ENCODE assay signal across 21 mouse cellular contexts in genomic region chr6:114780583-114780982, GRCm38 (mm10).
DNase-seq lines count a peak whose midpoint lies in the region; ATAC-seq and TF ChIP-seq lines count a peak whose summit lies in the region.
"Had no signal": no experiment of that assay in that cellular context is flagged by ENCODE, and none has a peak within 500 bp of the region (broad histone marks: within the 10 kb centered on the region; RNA-seq: fewer than 3 reads in every experiment).

No protein-coding gene starts in this region.

- no peak overlapping the region for H3K9ac ChIP-seq in limb, embryonic 13.5 days
- H3K9ac ChIP-seq: embryonic facial prominence, embryonic 13.5 days; forebrain, embryonic 12.5 days; forebrain, embryonic 15.5 days; hindbrain, embryonic 12.5 days; hindbrain, embryonic 15.5 days had no signal

- no peak overlapping the region for H3K4me3 ChIP-seq in gastrocnemius, adult 2 months
- no peak overlapping the region for H3K4me3 ChIP-seq in embryonic facial prominence, embryonic 10.5 days
- H3K4me3 ChIP-seq in limb, embryonic 13.5 days = no peak overlapping the region
- H3K4me3 ChIP-seq: embryonic facial prominence, embryonic 13.5 days; erythroblast, embryonic 14.5 days; forebrain, embryonic 12.5 days; forebrain, embryonic 15.5 days; hindbrain, embryonic 12.5 days; hindbrain, embryonic 15.5 days had no signal

- ATAC-seq in limb, embryonic 13.5 days (ENCODE audit: low FRiP score, low read depth) = no peak
- ATAC-seq: forebrain, embryonic 15.5 days; Patski had no signal

- no peak overlapping the region for H3K4me2 ChIP-seq in limb, embryonic 13.5 days (replicated peaks)
- H3K4me2 ChIP-seq: embryonic facial prominence, embryonic 13.5 days; forebrain, embryonic 12.5 days; forebrain, embryonic 15.5 days; heart, embryonic 11.5 days; hindbrain, embryonic 12.5 days; hindbrain, embryonic 15.5 days had no signal

- no peak for DNase-seq in gastrocnemius, adult 2 months
- no peak for DNase-seq in gastrocnemius, postnatal 4 days (ENCODE audit: low spot score in 2 of 2)
- DNase-seq in embryonic facial prominence, embryonic 10.5 days (ENCODE audit: low spot score) = no peak
- no peak for DNase-seq in urinary bladder, postnatal 25 days (ENCODE audit: low spot score)
- no peak for DNase-seq in urinary bladder, postnatal 4 days (ENCODE audit: low spot score in 2 of 2)
- DNase-seq: adrenal gland, adult 2 months; adrenal gland, postnatal 14 days; cerebellum, adult 18-20 months; cerebellum, adult 9-10 months; cerebellum, postnatal 14 days; heart, adult 11 months had no signal

- H3K36me3 ChIP-seq in embryonic facial prominence, embryonic 10.5 days (replicated peaks) = no peaks in the 10 kb centered on the region
- H3K36me3 ChIP-seq in limb, embryonic 13.5 days = no peaks in the 10 kb centered on the region
- H3K36me3 ChIP-seq: embryonic facial prominence, embryonic 13.5 days; forebrain, embryonic 12.5 days; forebrain, embryonic 15.5 days; hindbrain, embryonic 12.5 days; hindbrain, embryonic 15.5 days had no signal

- 78% methylated on average over 2 of the region's 2 CpGs for WGBS in embryonic facial prominence, embryonic 10.5 days
- WGBS in limb, embryonic 13.5 days = 57% methylated on average over 2 of the region's 2 CpGs

- H3K27me3 ChIP-seq in embryonic facial prominence, embryonic 10.5 days (replicated peaks; ENCODE audit: low read depth, poor library complexity, severe bottlenecking) = no peaks in the 10 kb centered on the region
- H3K27me3 ChIP-seq in limb, embryonic 13.5 days = no peaks in the 10 kb centered on the region
- H3K27me3 ChIP-seq: embryonic facial prominence, embryonic 13.5 days; forebrain, embryonic 12.5 days; forebrain, embryonic 15.5 days; hindbrain, embryonic 12.5 days; hindbrain, embryonic 15.5 days; Patski had no signal

- intact Hi-C loops in gastrocnemius, adult 2 months (cut with DNase I) = no loop called here

- no peak for TF ChIP-seq CTCF in gastrocnemius, adult 2 months (IDR thresholded peaks at IDR 0.05)

- H3K27ac ChIP-seq in gastrocnemius, adult 2 months = peak overlapping the region; percentile 85
- peak overlapping the region; percentile 37; the same call in 1 of the 2 replicates for H3K27ac ChIP-seq in embryonic facial prominence, embryonic 10.5 days (replicated peaks)
- H3K27ac ChIP-seq in limb, embryonic 13.5 days = peak overlapping the region; percentile 79; the same call in 1 of the 2 replicates
- H3K27ac ChIP-seq: forebrain, embryonic 12.5 days; forebrain, embryonic 15.5 days had no signal

- peaks cover 40% of the 10 kb centered on the region for H3K4me1 ChIP-seq in embryonic facial prominence, embryonic 10.5 days
- peaks cover 57% of the 10 kb centered on the region for H3K4me1 ChIP-seq in limb, embryonic 13.5 days

- H3K9me3 ChIP-seq in embryonic facial prominence, embryonic 10.5 days = no peaks in the 10 kb centered on the region
- no peaks in the 10 kb centered on the region for H3K9me3 ChIP-seq in limb, embryonic 13.5 days
- H3K9me3 ChIP-seq: embryonic facial prominence, embryonic 13.5 days; forebrain, embryonic 12.5 days; forebrain, embryonic 15.5 days; G1E; hindbrain, embryonic 12.5 days; hindbrain, embryonic 15.5 days had no signal
